Mouse (Mus musculus): ENCODE data around the gene Gpd1. TPM values are rescaled to one million over a fixed set of nuclear protein-coding genes. Genes with fewer than 3 reads are reported as not detected.
"Not testable (repeated sequence)": the region's sequence is repeated elsewhere in the genome, so short reads cannot be mapped to it uniquely, and the experiment has no call there.

Gene Gpd1
- polyA plus RNA-seq, 1 experiment from 2014 or later: 1.7 TPM

DNA sequence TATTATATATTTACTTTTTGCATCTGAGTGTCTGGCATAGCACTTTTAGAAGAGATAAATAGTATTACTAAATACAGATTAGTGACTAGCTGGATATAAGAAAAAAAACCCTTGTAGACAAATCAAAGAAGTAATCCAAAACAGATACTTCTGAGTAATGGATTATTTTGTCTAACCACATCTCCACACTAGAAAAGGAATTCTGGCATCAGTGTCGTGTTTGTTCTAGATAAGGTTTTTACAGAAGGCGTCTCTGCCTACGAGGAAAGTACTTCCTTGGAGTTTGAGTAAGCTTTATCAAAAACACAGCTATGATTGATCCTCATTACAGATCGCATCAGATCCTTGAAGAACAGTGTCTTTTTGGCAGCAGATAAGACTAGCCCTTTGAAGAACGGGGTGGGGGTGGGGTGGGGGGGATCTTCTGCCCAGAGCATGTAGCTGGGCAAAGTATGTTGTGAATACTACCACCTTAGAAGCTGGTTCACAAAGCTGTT, 53.7 kb downstream of the Gpd1 start:
- H3K27ac ChIP-seq (ENCODE audit: low read length): peak overlapping the region; percentile 94; the same call in 1 of the 2 replicates
- H3K36me3 ChIP-seq (ENCODE audit: control insufficient read depth, insufficient read depth, low read length): no peaks in the 10 kb centered on the region; the same call in 1 of the 2 replicates
- no peak for ATAC-seq
- H3K27me3 ChIP-seq (ENCODE audit: control insufficient read depth, insufficient read depth, low read depth, low read length): no peaks in the 10 kb centered on the region
- H3K9me3 ChIP-seq (replicated peaks; ENCODE audit: control insufficient read depth, low read length, poor library complexity, severe bottlenecking): no peaks in the 10 kb centered on the region
- H3K9ac ChIP-seq (ENCODE audit: low read depth, low read length): peak overlapping the region; percentile 92
- peak overlapping the region; percentile 88 for H3K4me3 ChIP-seq (ENCODE audit: low read depth, low read length)
- WGBS: 25% methylated on average over 5 of the region's 5 CpGs
- peaks cover 16% of the 10 kb centered on the region for H3K4me1 ChIP-seq (ENCODE audit: control insufficient read depth, insufficient read depth, low read length)
- H3K4me2 ChIP-seq (ENCODE audit: low read length): peak overlapping the region; percentile 90

DNA sequence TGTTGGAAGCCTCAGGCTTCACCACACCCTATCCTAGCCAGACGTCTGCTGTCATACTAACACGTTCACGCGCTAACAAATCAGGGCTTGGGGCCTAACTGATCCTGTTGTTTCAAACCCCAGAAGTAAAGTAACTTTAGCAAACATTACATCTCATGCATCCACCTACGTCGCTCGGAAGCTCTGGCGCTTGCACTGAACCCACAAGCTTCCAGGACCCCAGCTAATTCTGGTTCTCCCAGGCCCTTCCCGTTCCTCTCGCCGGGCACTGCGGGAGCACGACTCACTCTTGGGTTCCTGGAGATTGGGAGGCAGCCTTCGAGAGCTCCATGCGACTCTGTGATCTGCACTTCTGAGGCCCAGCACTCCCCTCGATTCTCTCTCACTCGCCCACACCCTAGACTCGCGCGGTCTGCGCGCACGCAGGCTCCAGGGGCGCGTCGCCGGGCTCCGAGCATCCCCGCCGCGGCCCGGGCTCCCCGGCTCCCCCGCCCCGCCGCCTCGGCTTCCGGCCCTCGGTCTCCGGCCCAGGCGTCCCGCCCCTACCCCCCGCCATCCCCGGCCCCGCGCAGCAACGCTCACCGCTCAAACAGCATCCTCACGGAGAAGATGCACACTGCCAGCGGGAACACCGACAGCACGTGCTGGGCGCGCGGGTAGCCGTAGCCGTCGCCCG, 54.4 kb downstream of the Gpd1 start:
- WGBS: under 1% methylated on average over 57 of the region's 59 CpGs
- Histone ChIP-seq H3K9ac (ENCODE audit: low read depth, low read length) (peak overlapping the region; percentile 92), H3K4me3 (ENCODE audit: low read depth, low read length) (peak overlapping the region; percentile 88), H3K36me3 (ENCODE audit: control insufficient read depth, insufficient read depth, low read length) (no peaks in the 10 kb centered on the region; the same call in 1 of the 2 replicates), H3K4me2 (ENCODE audit: low read length) (peak overlapping the region; percentile 90), H3K27me3 (ENCODE audit: control insufficient read depth, insufficient read depth, low read depth, low read length) (no peaks in the 10 kb centered on the region), H3K4me1 (ENCODE audit: control insufficient read depth, insufficient read depth, low read length) (peaks cover 16% of the 10 kb centered on the region), H3K27ac (ENCODE audit: low read length) (peak overlapping the region; percentile 94), H3K9me3 (replicated peaks; ENCODE audit: control insufficient read depth, low read length, poor library complexity, severe bottlenecking) (no peaks in the 10 kb centered on the region)
- peak; percentile 82 for ATAC-seq

DNA sequence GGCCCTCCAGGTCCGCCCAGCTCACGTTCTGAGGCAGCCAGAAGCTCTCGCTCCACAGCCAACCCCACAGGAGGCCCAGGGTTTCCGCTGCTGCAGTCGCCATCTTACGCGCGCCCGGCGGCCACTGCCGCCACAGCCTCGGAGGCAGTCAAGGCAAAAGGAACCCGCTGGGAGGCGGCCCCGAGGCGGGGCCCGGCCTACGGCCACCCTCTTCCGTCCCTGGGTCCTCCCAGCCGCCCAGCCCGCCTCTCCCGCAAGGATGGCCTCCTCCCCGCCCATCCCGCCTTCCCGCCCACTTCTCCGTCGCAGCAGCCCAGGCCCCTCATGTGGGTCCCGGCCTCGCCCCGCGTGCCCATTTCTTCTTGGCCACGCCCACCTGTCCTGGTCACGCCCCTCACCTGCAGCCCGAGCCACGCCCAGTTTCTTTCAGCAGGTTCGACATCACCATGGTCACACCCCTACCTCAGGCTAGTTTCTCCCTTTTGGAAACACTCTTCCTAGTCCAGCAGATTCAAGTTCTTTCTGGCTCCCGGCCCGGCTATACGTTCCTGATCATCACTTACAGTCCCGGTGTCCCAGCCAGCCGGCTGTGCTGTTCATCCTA, 55.1 kb downstream of the Gpd1 start:
- H3K27me3 ChIP-seq (ENCODE audit: control insufficient read depth, insufficient read depth, low read depth, low read length): no peaks in the 10 kb centered on the region
- H3K4me2 ChIP-seq (ENCODE audit: low read length): peak overlapping the region; percentile 90
- H3K4me1 ChIP-seq (ENCODE audit: control insufficient read depth, insufficient read depth, low read length): peaks cover 16% of the 10 kb centered on the region
- H3K27ac ChIP-seq (ENCODE audit: low read length): peak overlapping the region; percentile 94
- H3K9me3 ChIP-seq (replicated peaks; ENCODE audit: control insufficient read depth, low read length, poor library complexity, severe bottlenecking): no peaks in the 10 kb centered on the region
- WGBS: under 1% methylated on average over 30 of the region's 41 CpGs
- peak overlapping the region; percentile 88 for H3K4me3 ChIP-seq (ENCODE audit: low read depth, low read length)
- peak; percentile 88 for ATAC-seq
- H3K9ac ChIP-seq (ENCODE audit: low read depth, low read length): peak overlapping the region; percentile 92
- no peaks in the 10 kb centered on the region for H3K36me3 ChIP-seq (ENCODE audit: control insufficient read depth, insufficient read depth, low read length)

DNA sequence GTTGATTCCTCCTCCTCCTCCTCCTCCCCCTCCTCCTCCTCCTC, 55.4 kb downstream of the Gpd1 start, which contains the start of gene Cers5:
TSS of gene Cers5 (minus strand) at position 5 of the 44 bp plus-strand sequence.
- not testable (repeated sequence) for H3K9me3 ChIP-seq (replicated peaks; ENCODE audit: control insufficient read depth, low read length, poor library complexity, severe bottlenecking); H3K36me3 ChIP-seq (ENCODE audit: control insufficient read depth, insufficient read depth, low read length); ATAC-seq; H3K27me3 ChIP-seq (ENCODE audit: control insufficient read depth, insufficient read depth, low read depth, low read length)
- Histone ChIP-seq H3K4me3 (ENCODE audit: low read depth, low read length) (peak within 1 kb of the TSS; percentile 88), H3K27ac (ENCODE audit: low read length) (peak within 1 kb of the TSS; percentile 94), H3K4me1 (ENCODE audit: control insufficient read depth, insufficient read depth, low read length) (peaks cover 16% of the 10 kb centered on the region), H3K4me2 (ENCODE audit: low read length) (peak within 1 kb of the TSS; percentile 90), H3K9ac (ENCODE audit: low read depth, low read length) (peak within 1 kb of the TSS; percentile 92)

DNA sequence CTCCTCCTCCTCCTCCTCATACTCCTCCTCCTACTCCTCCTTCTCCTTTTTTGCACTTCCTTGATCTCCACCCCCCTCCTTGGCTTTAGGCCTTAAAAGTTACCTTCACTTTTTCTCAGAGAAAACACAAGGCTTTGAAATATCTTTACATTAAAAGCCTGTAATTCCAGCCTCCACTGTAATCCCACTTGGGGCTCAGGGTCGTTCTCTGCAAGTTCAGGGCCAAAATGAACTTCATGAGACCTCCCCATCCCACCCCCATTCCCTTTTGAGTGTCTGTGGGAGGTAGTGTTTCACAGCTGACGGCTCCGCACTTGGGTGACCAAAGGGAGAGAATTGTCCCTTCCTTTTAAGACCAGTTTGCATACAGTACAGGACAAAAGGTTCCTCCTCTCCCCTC, 55.6 kb downstream of the Gpd1 start:
- no peak for ATAC-seq
- Histone ChIP-seq H3K4me3 (ENCODE audit: low read depth, low read length) (no peak overlapping the region), H3K4me2 (ENCODE audit: low read length) (peak overlapping the region; percentile 90; the same call in 1 of the 2 replicates)

More for the DNA sequence above, 55.6 kb downstream of the Gpd1 start:
- H3K9me3 ChIP-seq (replicated peaks; ENCODE audit: control insufficient read depth, low read length, poor library complexity, severe bottlenecking): no peaks in the 10 kb centered on the region
- no peaks in the 10 kb centered on the region for H3K27me3 ChIP-seq (ENCODE audit: control insufficient read depth, insufficient read depth, low read depth, low read length)
- 34% methylated on average over 3 of the region's 3 CpGs for WGBS
- no peaks in the 10 kb centered on the region for H3K36me3 ChIP-seq (ENCODE audit: control insufficient read depth, insufficient read depth, low read length)
- peaks cover 16% of the 10 kb centered on the region for H3K4me1 ChIP-seq (ENCODE audit: control insufficient read depth, insufficient read depth, low read length)
- H3K9ac ChIP-seq (ENCODE audit: low read depth, low read length): no peak overlapping the region
- H3K27ac ChIP-seq (ENCODE audit: low read length): no peak overlapping the region

Other genes with a start within 250 kb of the Gpd1 start
- gene Bcdin3d, start 242.8 kb upstream of the Gpd1 start, polyA plus RNA-seq (2015; fragmentation: Nextera tagmentation; extraction: Ambion mirVana): 19.0 and 21.6 TPM in 2 replicates
- 50.3 and 65.8 TPM in 2 replicates for gene Faim2, start 189.3 kb upstream of the Gpd1 start, polyA plus RNA-seq (2015; fragmentation: Nextera tagmentation; extraction: Ambion mirVana)
- gene Aqp2, start 138.5 kb upstream of the Gpd1 start, polyA plus RNA-seq (2015; fragmentation: Nextera tagmentation; extraction: Ambion mirVana): not detected in 2 replicates
- 0.97 and 1.1 TPM in 2 replicates for gene Aqp5, start 126.7 kb upstream of the Gpd1 start, polyA plus RNA-seq (2015; fragmentation: Nextera tagmentation; extraction: Ambion mirVana)
- gene Aqp6, start 116.1 kb upstream of the Gpd1 start, polyA plus RNA-seq (2015; fragmentation: Nextera tagmentation; extraction: Ambion mirVana): 0.15 and 0.28 TPM in 2 replicates
- 39.0 and 48.9 TPM in 2 replicates for gene Racgap1, start 65.9 kb upstream of the Gpd1 start, polyA plus RNA-seq (2015; fragmentation: Nextera tagmentation; extraction: Ambion mirVana)
- gene Asic1, start 47.1 kb upstream of the Gpd1 start, polyA plus RNA-seq (2015; fragmentation: Nextera tagmentation; extraction: Ambion mirVana): 47.9 and 53.9 TPM in 2 replicates
- gene Smarcd1, start 15.4 kb upstream of the Gpd1 start, polyA plus RNA-seq (2015; fragmentation: Nextera tagmentation; extraction: Ambion mirVana): 86.0 and 110 TPM in 2 replicates
- not detected in 2 replicates for gene Gm17349, start 12.0 kb upstream of the Gpd1 start, polyA plus RNA-seq (2015; fragmentation: Nextera tagmentation; extraction: Ambion mirVana)
- 142 and 164 TPM in 2 replicates for gene Cox14, start 8.1 kb downstream of the Gpd1 start, polyA plus RNA-seq (2015; fragmentation: Nextera tagmentation; extraction: Ambion mirVana)
- 79.7 and 83.8 TPM in 2 replicates for gene Cers5, start 55.4 kb downstream of the Gpd1 start, polyA plus RNA-seq (2015; fragmentation: Nextera tagmentation; extraction: Ambion mirVana)
- 11.8 and 15.2 TPM in 2 replicates for gene Lima1, start 157.9 kb downstream of the Gpd1 start, polyA plus RNA-seq (2015; fragmentation: Nextera tagmentation; extraction: Ambion mirVana)
- 0.02 TPM in 1 of 2 replicates, not detected in the other for gene Fam186a, start 249.5 kb downstream of the Gpd1 start, polyA plus RNA-seq (2015; fragmentation: Nextera tagmentation; extraction: Ambion mirVana)